Mouse (Mus musculus) heart, embryonic 12.5 days (tissue): ENCODE results near the gene Gm11172. TPM values are rescaled to one million over a fixed set of nuclear protein-coding genes. Genes with fewer than 3 reads are reported as not detected.
"Not testable (repeated sequence)": the region's sequence is repeated elsewhere in the genome, so short reads cannot be mapped to it uniquely, and the experiment has no call there.

Experiments
- ATAC-seq: fragments of 200-750 bp; cut with Nextera tagmentation; 2 replicates; pipeline ENCODE4 v1.8.0; 2017; ENCODE audit warnings: moderate TSS enrichment, moderate library complexity; ENCODE audit not compliant: insufficient number of reproducible peaks, low FRiP score
- H3K27ac ChIP-seq: fragments of 300-500 bp; sonication (generic); 2 replicates; pipeline ENCODE4 v1.5.1; 2016; ENCODE audit warnings: mild to moderate bottlenecking, moderate library complexity; ENCODE audit not compliant: poor library complexity, severe bottlenecking
- H3K27me3 ChIP-seq: fragments of 300-500 bp; sonication (generic); replicated peaks from 2 replicates; pipeline ENCODE4 v1.6.1; 2016; ENCODE audit warnings: mild to moderate bottlenecking, moderate library complexity
- H3K36me3 ChIP-seq: fragments of 300-500 bp; sonication (generic); 2 replicates; pipeline ENCODE4 v1.6.1; 2016; ENCODE audit warnings: mild to moderate bottlenecking, moderate library complexity
- H3K4me1 ChIP-seq: fragments of 300-500 bp; sonication (generic); replicated peaks from 2 replicates; pipeline ENCODE4 v1.6.1; 2016; ENCODE audit warnings: mild to moderate bottlenecking
- H3K4me2 ChIP-seq: fragments of 300-500 bp; sonication (generic); 2 replicates; pipeline ENCODE4 v1.6.1; 2016; ENCODE audit warnings: mild to moderate bottlenecking, moderate library complexity
- H3K4me3 ChIP-seq: fragments of 300-500 bp; sonication (generic); 2 replicates; pipeline ENCODE4 v1.5.1; 2016; ENCODE audit warnings: mild to moderate bottlenecking
- H3K9ac ChIP-seq: fragments of 300-500 bp; sonication (generic); 2 replicates; pipeline ENCODE4 v1.6.1; 2016; ENCODE audit warnings: mild to moderate bottlenecking, moderate library complexity
- H3K9me3 ChIP-seq: fragments of 300-500 bp; sonication (generic); replicated peaks from 2 replicates; pipeline ENCODE4 v1.6.1; 2016; ENCODE audit warnings: mild to moderate bottlenecking, moderate library complexity
- WGBS: fragments of 180-500 bp; shearing (Covaris S2); methylation state at CpG from one replicate; pipeline ENCODE4 v1.1.7; 2016; 5-methylcytosine and 5-hydroxymethylcytosine counted together
- polyA plus RNA-seq: library from polyadenylated mRNA; unstranded; fragments of >200 nt; fragmentation: Nextera tagmentation; extraction: Ambion mirVana; gene quantifications from 2 replicates; pipeline ENCODE4 v1.2.1, GENCODE M21; 2016

Gene Gm11172
- polyA plus RNA-seq, 1 experiment from 2014 or later = not detected

GRCm38 (mm10) chr16:10849965-10850861, 37.5 kb downstream of the Gm11172 start:
- H3K27me3 ChIP-seq = no peaks in the 10 kb centered on the region
- no peak overlapping the region for H3K4me3 ChIP-seq
- H3K4me1 ChIP-seq = peaks cover 21% of the 10 kb centered on the region
- no peak overlapping the region for H3K27ac ChIP-seq
- H3K4me2 ChIP-seq = no peak overlapping the region
- WGBS = 50% methylated on average over 12 of the region's 12 CpGs
- no peak overlapping the region for H3K9ac ChIP-seq
- H3K9me3 ChIP-seq = no peaks in the 10 kb centered on the region
- 0 out of 2 replicates have a peak, but pooled peaks cover 4% of the 10 kb centered on the region for H3K36me3 ChIP-seq
- no peak for ATAC-seq

- H3K27ac ChIP-seq = no peak overlapping the region
- no peak overlapping the region for H3K4me3 ChIP-seq
- no peak overlapping the region for H3K4me2 ChIP-seq
- no peak for ATAC-seq
- no peaks in the 10 kb centered on the region for H3K9me3 ChIP-seq
- 67% methylated on average over 4 of the region's 4 CpGs for WGBS
- H3K4me1 ChIP-seq = peaks cover 17% of the 10 kb centered on the region
- no peak overlapping the region for H3K9ac ChIP-seq
- 0 out of 2 replicates have a peak, but pooled peaks cover 4% of the 10 kb centered on the region for H3K36me3 ChIP-seq
- H3K27me3 ChIP-seq = no peaks in the 10 kb centered on the region
These were observed 38.2 kb downstream of the Gm11172 start for GRCm38 (mm10) chr16:10850905-10851304.

- not testable (repeated sequence) for H3K36me3 ChIP-seq, H3K4me3 ChIP-seq, H3K4me2 ChIP-seq, H3K27ac ChIP-seq, ATAC-seq, H3K27me3 ChIP-seq, H3K9me3 ChIP-seq, H3K9ac ChIP-seq
- 0 out of 2 replicates have a peak, but pooled peaks cover 12% of the 10 kb centered on the region for H3K4me1 ChIP-seq
- 87% methylated on average over 10 of the region's 10 CpGs for WGBS
These were observed 39.5 kb downstream of the Gm11172 start for GRCm38 (mm10) chr16:10852216-10852615.

GRCm38 (mm10) chr16:10859726-10860245, 47.1 kb downstream of the Gm11172 start:
- 0 out of 2 replicates have a peak, but pooled peaks cover 3% of the 10 kb centered on the region for H3K4me1 ChIP-seq
- H3K4me2 ChIP-seq = no peak overlapping the region
- H3K27ac ChIP-seq = no peak overlapping the region
- H3K36me3 ChIP-seq = no peaks in the 10 kb centered on the region
- no peak overlapping the region for H3K9ac ChIP-seq
- 83% methylated on average over 7 of the region's 7 CpGs for WGBS
- no peaks in the 10 kb centered on the region for H3K9me3 ChIP-seq
- H3K4me3 ChIP-seq = no peak overlapping the region
- no peaks in the 10 kb centered on the region for H3K27me3 ChIP-seq
- no peak for ATAC-seq

- Histone ChIP-seq H3K27me3 (no peaks in the 10 kb centered on the region), H3K4me1 (0 out of 2 replicates have a peak, but pooled peaks cover 2% of the 10 kb centered on the region), H3K9ac (no peak overlapping the region), H3K4me3 (no peak overlapping the region), H3K36me3 (no peaks in the 10 kb centered on the region), H3K9me3 (no peaks in the 10 kb centered on the region), H3K27ac (no peak overlapping the region), H3K4me2 (no peak overlapping the region)
- 67% methylated on average over 3 of the region's 3 CpGs for WGBS
- no peak for ATAC-seq
These were observed 48.7 kb downstream of the Gm11172 start for GRCm38 (mm10) chr16:10861408-10861807.

Other genes with a start within 250 kb of the Gm11172 start
- 6.0 and 6.2 TPM in 2 replicates for gene Socs1, start 27.4 kb upstream of the Gm11172 start, polyA plus RNA-seq
- gene Tnp2, start 24.3 kb upstream of the Gm11172 start, polyA plus RNA-seq = not detected in 2 replicates
- not detected in 2 replicates for gene Prm3, start 22.0 kb upstream of the Gm11172 start, polyA plus RNA-seq
- not detected in 2 replicates for gene Prm2, start 16.8 kb upstream of the Gm11172 start, polyA plus RNA-seq
- 0.48 TPM in 1 of 2 replicates, not detected in the other for gene Prm1, start 7.1 kb upstream of the Gm11172 start, polyA plus RNA-seq
- gene Rmi2, start 22.1 kb downstream of the Gm11172 start, polyA plus RNA-seq = 3.9 and 5.0 TPM in 2 replicates
- 38.7 and 39.4 TPM in 2 replicates for gene Snn, start 248.0 kb downstream of the Gm11172 start, polyA plus RNA-seq